Mouse (Mus musculus): ENCODE data around the gene 4933430I17Rik. TPM values are rescaled to one million over a fixed set of nuclear protein-coding genes. Genes with fewer than 3 reads are reported as not detected.
A peak's percentile ranks its signal among the peaks of the same experiment; 100 is the strongest.

The 4933430I17Rik gene
- polyA plus RNA-seq, 1 experiment from 2014 or later, result 1.1 TPM

DNA sequence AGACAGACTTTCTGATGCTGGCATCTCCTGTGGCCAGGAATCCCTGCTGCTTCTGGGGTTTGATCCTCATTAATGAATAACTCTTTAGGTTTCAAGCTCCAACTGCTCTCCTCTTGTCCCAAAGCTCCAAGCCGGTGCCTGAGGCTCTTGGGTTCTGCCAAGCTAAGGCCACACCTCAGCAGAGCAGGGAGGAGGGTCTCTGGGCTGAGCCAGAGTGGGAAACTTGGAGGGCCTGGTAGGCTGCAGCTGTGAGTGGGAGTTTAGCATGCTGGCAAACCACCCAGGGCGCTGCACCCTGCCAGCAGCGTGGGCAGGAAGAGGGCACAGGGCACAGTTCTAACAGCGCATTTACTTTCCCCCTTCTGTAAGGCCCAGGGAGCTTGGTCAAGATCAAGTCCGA lies 16.3 kb upstream of the 4933430I17Rik start:
- Histone ChIP-seq H3K27ac (no peak overlapping the region), H3K9ac (no peak overlapping the region), H3K4me3 (no peak overlapping the region), H3K36me3 (peaks cover 63% of the 10 kb centered on the region), H3K27me3 (replicated peaks) (no peaks in the 10 kb centered on the region), H3K4me2 (replicated peaks) (no peak overlapping the region), H3K4me1 (0 out of 2 replicates have a peak, but pooled peaks cover under 1% of the 10 kb centered on the region), H3K9me3 (no peaks in the 10 kb centered on the region)
- ATAC-seq (ENCODE audit: low FRiP score, low read depth), result no peak
- WGBS, result 86% methylated on average over 5 of the region's 5 CpGs

DNA sequence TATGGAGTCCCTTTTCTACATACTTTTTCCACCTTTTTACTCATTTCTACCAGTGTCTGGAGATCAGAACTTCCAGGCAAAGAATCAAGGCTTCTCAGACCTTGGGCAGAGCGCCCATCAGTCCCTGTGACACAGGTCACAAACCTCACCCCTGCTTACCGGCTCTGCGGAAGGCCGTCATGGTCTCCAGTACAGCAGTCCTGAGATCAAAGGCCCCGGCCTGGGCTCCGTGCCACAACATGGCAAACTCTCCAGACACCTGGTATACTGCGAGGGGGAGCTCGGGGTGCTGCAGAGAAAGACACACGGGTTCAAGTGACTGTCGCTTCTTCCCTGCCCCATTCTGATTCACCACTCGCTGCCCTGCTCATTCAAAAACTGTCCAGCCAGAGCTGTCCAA lies 15.2 kb upstream of the 4933430I17Rik start:
- no peak overlapping the region for H3K27ac ChIP-seq
- peaks cover 65% of the 10 kb centered on the region for H3K36me3 ChIP-seq
- no peaks in the 10 kb centered on the region for H3K27me3 ChIP-seq (replicated peaks)
- WGBS, result 92% methylated on average over 11 of the region's 11 CpGs
- no peak for ATAC-seq (ENCODE audit: low FRiP score, low read depth)
- no peak overlapping the region for H3K4me2 ChIP-seq (replicated peaks)
- no peak overlapping the region for H3K9ac ChIP-seq
- H3K4me3 ChIP-seq, result no peak overlapping the region
- no peaks in the 10 kb centered on the region for H3K9me3 ChIP-seq
- H3K4me1 ChIP-seq, result 0 out of 2 replicates have a peak, but pooled peaks cover 4% of the 10 kb centered on the region

DNA sequence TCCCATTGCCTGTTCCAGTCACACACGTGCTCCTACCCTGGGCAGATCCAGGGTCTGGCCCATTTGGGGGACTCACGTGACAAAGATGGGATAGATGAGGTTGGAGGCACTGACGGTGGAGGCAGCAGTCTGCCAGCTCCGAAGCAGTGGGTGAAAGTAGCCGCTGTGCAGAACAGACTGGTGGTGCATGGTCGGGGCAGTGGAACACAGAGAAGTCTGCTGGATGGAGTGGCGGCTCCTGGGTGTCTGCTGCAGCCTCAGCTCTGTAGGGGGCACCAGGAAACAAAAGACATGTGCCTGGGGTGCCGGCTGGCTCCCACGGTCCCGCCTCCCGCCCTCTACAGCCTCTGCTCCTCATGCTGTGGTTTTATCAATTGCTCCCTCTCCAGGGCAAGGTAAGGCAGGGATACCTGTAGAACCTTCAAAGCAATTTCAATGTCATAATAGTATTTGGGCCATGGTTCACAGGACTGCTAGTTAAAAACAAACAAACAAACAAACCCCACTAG lies 11.1 kb upstream of the 4933430I17Rik start:
- Histone ChIP-seq H3K4me2 (replicated peaks) (no peak overlapping the region), H3K9ac (no peak overlapping the region), H3K36me3 (peaks cover 50% of the 10 kb centered on the region), H3K27ac (no peak overlapping the region), H3K9me3 (no peaks in the 10 kb centered on the region), H3K4me1 (peaks cover 12% of the 10 kb centered on the region), H3K27me3 (replicated peaks) (no peaks in the 10 kb centered on the region), H3K4me3 (no peak overlapping the region)
- 57% methylated on average over 11 of the region's 11 CpGs for WGBS
- no peak for ATAC-seq (ENCODE audit: low FRiP score, low read depth)

DNA sequence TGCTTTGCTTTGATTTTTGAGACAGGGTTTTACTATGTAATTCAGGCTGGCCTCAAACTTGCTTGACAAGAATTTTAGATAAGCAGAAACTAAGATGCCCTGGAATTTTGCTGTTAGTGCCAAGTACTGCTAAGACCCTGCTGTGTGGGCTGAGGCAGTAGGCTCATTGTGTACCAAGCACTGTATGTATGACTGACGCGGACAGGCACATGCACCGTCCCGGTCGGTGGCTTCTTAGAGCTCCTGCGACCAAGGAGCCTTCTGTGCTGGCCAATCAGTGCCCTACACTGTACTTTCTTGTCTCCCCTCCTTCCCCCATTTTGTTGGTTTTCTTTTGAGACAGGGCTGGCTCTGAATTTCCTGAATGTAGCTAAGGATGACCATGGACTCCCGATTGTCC lies 10.2 kb upstream of the 4933430I17Rik start:
- Histone ChIP-seq H3K9me3 (no peaks in the 10 kb centered on the region), H3K4me3 (no peak overlapping the region), H3K4me1 (peaks cover 14% of the 10 kb centered on the region), H3K36me3 (peaks cover 40% of the 10 kb centered on the region), H3K27ac (no peak overlapping the region), H3K4me2 (replicated peaks) (no peak overlapping the region), H3K27me3 (replicated peaks) (no peaks in the 10 kb centered on the region), H3K9ac (no peak overlapping the region)
- 93% methylated on average over 7 of the region's 7 CpGs for WGBS
- no peak for ATAC-seq (ENCODE audit: low FRiP score, low read depth)

DNA sequence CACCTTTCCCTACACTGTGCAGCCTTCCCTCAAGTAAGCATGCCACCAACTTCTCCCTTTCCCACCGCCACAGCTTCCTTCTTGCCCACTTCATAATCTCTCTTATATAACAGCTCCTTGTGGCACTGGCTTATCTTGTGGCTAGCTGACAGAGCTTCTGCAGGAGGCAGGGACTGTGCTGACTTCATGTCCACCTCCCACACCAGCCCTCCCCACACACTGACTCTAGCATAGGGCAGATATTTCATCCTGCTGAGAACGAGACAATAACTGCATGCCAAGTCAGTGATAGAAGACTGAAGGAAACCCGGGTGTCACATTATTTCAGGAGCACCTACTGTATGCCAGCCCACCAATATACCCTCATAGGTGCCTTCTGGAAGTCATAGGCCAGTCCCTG lies 9.7 kb upstream of the 4933430I17Rik start:
- Histone ChIP-seq H3K27ac (no peak overlapping the region), H3K9ac (no peak overlapping the region), H3K9me3 (no peaks in the 10 kb centered on the region), H3K4me1 (peaks cover 14% of the 10 kb centered on the region), H3K36me3 (peaks cover 35% of the 10 kb centered on the region), H3K4me2 (replicated peaks) (no peak overlapping the region), H3K4me3 (no peak overlapping the region), H3K27me3 (replicated peaks) (no peaks in the 10 kb centered on the region)
- WGBS, result 78% methylated on average over 3 of the region's 3 CpGs
- no peak for ATAC-seq (ENCODE audit: low FRiP score, low read depth)

DNA sequence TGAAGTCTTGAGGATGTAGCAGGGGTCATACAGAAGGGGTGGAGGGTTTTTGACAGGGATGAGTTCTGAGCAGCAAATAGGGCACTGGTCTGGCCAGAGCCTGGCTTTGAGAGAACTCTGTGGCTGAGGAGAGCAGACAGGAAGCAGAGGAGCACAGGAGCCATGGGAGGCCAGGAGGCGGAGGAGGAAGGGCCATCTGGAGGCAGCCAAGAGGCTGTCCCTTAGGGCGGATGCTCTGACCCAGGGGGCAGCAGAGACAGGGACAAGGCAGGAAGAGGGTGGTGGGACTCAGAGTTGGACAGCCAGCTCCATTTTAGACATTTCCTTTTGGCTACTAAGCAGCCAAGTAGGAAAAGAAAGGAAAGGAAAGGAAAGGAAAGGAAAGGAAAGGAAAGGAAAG lies 9.1 kb upstream of the 4933430I17Rik start:
- Histone ChIP-seq H3K27ac (no peak overlapping the region), H3K4me1 (peaks cover 14% of the 10 kb centered on the region), H3K36me3 (peaks cover 30% of the 10 kb centered on the region), H3K4me2 (replicated peaks) (no peak overlapping the region), H3K4me3 (no peak overlapping the region), H3K27me3 (replicated peaks) (no peaks in the 10 kb centered on the region), H3K9me3 (no peaks in the 10 kb centered on the region), H3K9ac (no peak overlapping the region)
- ATAC-seq (ENCODE audit: low FRiP score, low read depth), result no peak
- WGBS, result 55% methylated on average over 2 of the region's 2 CpGs

DNA sequence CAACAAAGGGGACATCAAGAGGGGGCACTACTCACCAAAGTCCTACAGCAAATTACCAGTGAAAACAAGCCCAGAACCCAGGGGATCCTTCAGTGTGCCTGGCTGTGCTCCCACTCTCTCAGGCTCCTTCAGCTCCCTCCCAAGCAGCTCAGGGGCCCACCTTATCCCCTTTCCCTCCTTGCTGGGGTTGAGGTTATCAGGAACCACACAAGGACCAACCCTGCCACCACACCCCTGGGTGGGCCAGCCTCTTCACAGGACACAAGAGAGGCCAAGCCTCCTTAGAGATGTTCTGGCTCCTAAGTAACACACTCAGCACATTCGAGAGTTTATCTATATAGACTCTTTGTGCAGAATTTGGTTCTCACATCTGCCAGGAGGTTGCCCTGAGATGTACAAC lies 8.6 kb upstream of the 4933430I17Rik start:
- Histone ChIP-seq H3K27ac (no peak overlapping the region), H3K4me2 (replicated peaks) (no peak overlapping the region), H3K9ac (no peak overlapping the region), H3K9me3 (no peaks in the 10 kb centered on the region), H3K4me1 (peaks cover 14% of the 10 kb centered on the region), H3K4me3 (no peak overlapping the region), H3K27me3 (replicated peaks) (no peaks in the 10 kb centered on the region), H3K36me3 (peaks cover 25% of the 10 kb centered on the region)
- 83% methylated on average over 1 of the region's 1 CpGs for WGBS
- no peak for ATAC-seq (ENCODE audit: low FRiP score, low read depth)

DNA sequence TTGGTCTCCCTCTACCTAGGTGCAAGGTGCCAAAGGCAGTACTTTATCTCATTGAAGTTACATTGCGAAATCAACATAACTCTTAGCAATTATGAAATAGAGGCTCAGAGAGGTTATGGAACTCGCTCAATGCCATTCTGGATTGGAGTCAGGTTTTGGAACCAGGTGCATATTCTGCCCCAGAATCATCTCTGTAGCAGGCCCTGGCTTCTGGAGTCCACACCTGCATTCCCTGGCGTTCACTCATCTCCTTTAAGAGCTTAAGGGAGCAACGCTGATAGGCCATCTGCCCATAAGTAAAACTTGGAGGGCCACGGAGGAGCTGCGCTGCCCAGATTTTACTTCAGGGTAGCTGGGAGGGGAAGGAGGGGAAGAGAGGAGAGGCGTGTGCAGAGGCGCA lies 8.1 kb upstream of the 4933430I17Rik start:
- Histone ChIP-seq H3K4me1 (peaks cover 14% of the 10 kb centered on the region), H3K4me3 (no peak overlapping the region), H3K27me3 (replicated peaks) (no peaks in the 10 kb centered on the region), H3K27ac (no peak overlapping the region), H3K9me3 (no peaks in the 10 kb centered on the region), H3K4me2 (replicated peaks) (no peak overlapping the region), H3K36me3 (peaks cover 20% of the 10 kb centered on the region), H3K9ac (no peak overlapping the region)
- WGBS, result 91% methylated on average over 8 of the region's 8 CpGs
- ATAC-seq (ENCODE audit: low FRiP score, low read depth), result no peak

DNA sequence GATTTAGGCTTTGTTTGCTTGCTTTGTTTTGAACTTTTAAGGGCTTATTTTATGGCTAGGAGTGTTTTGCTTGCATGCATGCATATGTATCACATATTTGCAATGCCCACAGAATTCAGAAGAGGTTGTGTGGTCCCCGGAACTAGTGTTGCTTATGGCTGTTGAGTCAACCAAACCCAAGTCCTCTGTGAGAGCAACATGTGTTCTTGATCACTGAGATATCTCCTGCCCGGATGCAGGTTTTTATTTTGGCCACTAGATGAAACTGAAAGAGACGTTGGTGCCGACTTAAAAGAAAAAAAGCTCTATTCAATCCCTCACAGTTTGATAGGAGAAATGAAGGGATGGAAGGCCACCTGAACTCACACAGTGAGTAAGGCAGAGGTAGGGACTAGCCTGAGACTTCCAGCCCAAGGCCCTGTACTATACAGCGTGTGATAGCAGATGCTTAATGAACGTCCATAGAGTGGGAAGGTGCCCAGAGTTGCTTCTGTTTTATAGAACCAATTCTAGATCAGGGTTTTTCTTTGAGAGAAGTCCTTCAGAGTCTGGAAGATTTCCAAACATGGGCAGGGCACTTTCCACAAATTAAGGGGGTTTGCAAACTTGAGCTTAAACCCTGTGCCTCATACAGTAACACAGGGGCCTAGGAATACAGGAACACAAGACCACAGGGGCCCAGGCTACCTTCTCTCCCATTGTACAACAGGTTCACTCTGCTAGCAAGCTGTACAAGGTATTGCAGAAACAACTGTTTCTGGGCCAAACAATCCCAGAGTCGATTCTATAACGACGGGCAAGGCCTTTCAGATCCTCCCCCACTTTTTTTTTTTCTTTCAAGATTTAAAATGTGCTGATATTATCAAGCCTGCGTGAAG lies 7.4 kb upstream of the 4933430I17Rik start:
- H3K4me2 ChIP-seq (replicated peaks), result no peak overlapping the region
- H3K4me3 ChIP-seq, result no peak overlapping the region
- 90% methylated on average over 10 of the region's 10 CpGs for WGBS
- H3K9me3 ChIP-seq, result no peaks in the 10 kb centered on the region
- peaks cover 14% of the 10 kb centered on the region for H3K4me1 ChIP-seq
- no peak overlapping the region for H3K27ac ChIP-seq
- peaks cover 19% of the 10 kb centered on the region for H3K36me3 ChIP-seq
- H3K27me3 ChIP-seq (replicated peaks), result no peaks in the 10 kb centered on the region
- no peak overlapping the region for H3K9ac ChIP-seq
- ATAC-seq (ENCODE audit: low FRiP score, low read depth), result no peak

DNA sequence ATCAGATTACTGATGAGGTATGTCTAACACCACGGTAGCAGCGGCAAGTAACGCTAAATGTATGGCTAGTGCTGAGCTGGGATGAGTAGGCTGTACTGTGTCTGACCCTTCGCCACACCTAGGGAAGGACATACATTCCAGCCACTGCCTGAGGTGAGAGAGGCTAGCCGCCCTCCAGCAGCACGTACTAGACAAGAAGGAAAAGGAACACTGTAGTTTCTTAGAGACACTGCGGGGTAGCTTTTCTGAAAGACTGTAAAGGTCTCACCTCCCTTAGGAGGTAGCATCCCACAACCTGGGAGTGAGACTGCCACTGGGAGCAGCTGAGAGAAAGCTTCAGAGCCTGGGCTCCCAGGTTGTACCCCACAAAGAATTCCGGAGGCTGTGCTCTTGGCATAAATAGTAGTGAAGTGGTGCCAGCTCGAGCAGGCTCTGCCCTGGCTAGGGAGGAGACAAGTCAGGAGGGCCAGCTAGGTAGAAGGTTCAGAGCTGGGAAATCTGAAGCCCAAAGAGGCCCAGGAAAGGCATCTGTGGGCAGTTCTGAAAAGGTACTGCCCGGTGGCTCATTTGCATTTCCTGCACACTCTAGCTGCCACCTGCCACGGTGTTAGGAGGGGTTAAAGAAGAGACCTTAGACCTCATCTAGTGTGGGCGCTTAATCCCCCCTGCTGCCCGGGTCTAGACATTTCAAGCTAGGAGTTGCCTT lies 6.6 kb upstream of the 4933430I17Rik start:
- Histone ChIP-seq H3K9ac (peak overlapping the region; percentile 78), H3K27ac (no peak overlapping the region), H3K27me3 (replicated peaks) (no peaks in the 10 kb centered on the region), H3K36me3 (peaks cover 12% of the 10 kb centered on the region; the same call in 1 of the 2 replicates), H3K4me3 (peak overlapping the region; percentile 9; the same call in 1 of the 2 replicates), H3K4me2 (replicated peaks) (peak overlapping the region; percentile 82), H3K4me1 (peaks cover 17% of the 10 kb centered on the region), H3K9me3 (no peaks in the 10 kb centered on the region)
- ATAC-seq (ENCODE audit: low FRiP score, low read depth), result no peak
- 58% methylated on average over 13 of the region's 13 CpGs for WGBS

DNA sequence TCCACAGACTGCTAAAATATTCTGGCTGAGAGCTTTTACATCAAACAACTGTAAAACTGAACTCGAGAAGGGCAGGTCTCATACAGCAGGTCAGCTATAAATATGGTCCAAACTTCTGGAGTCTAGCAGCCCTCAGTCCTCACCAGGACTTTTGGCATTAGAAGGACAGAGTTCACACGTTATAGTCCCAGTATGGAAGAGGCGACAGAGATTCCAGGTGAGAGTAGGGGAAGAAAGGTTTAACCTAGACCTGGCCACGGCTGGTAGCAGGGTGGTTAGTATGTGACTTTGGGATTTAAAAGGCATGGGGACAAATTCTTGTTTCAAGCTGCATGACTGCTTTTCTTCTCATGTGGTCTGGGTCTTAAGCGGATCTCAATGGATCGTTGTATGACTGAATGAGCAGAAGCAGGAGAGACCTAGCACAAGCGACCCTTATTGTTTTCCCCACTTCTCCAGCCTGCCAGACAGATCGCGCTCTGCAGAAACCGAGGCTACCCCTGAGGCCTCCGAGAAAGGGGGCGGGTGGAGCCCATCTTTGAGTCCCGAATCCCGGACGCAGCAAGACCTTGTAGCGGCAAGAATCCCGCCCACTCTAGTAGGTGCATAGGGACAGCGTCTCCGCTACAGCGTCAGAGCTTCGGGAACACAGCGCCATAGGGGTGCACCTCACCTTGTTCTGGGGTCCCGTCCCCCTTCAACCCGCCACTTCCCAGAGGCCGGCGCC lies 5.9 kb upstream of the 4933430I17Rik start:
- Histone ChIP-seq H3K4me2 (replicated peaks) (peak overlapping the region; percentile 82), H3K4me3 (peak overlapping the region; percentile 71), H3K4me1 (peaks cover 20% of the 10 kb centered on the region), H3K9me3 (no peaks in the 10 kb centered on the region), H3K27ac (0 out of 2 replicates have a peak overlapping the region, but pooled peaks have one; percentile 59), H3K9ac (peak overlapping the region; percentile 78), H3K36me3 (0 out of 2 replicates have a peak, but pooled peaks cover 7% of the 10 kb centered on the region), H3K27me3 (replicated peaks) (no peaks in the 10 kb centered on the region)
- ATAC-seq (ENCODE audit: low FRiP score, low read depth), result peak; percentile 73
- WGBS, result 2% methylated on average over 26 of the region's 26 CpGs

DNA sequence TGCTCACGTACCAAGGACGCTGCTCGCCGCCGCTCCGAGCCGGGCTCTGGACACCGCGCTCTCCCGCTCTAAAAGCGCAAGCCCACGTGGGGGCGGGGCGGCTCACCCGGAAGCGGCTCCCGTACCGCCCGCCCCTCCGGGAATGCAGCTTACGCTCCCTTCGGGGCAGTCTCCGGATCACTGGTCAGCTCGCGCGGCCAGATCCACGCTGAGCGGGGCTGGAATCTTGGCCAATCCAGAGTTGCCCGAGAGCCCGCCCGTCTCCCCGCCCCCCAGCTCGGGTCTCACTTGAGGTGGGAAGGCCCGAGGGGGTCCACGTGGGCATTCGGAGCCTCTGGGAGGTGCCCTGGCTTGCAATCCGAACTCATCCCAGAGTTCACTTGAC lies 5.3 kb upstream of the 4933430I17Rik start, which contains the start of gene Alad:
Alad (minus strand) TSS at position 70 of the 385 bp plus-strand sequence.
- under 1% methylated on average over 37 of the region's 37 CpGs for WGBS
- ATAC-seq (ENCODE audit: low FRiP score, low read depth), result peak; percentile 83
- peak within 1 kb of the TSS; percentile 82 for H3K4me2 ChIP-seq (replicated peaks)
- H3K4me1 ChIP-seq, result peaks cover 23% of the 10 kb centered on the region
- H3K27me3 ChIP-seq (replicated peaks), result no peaks in the 10 kb centered on the region
- no peaks in the 10 kb centered on the region for H3K9me3 ChIP-seq
- H3K4me3 ChIP-seq, result peak within 1 kb of the TSS; percentile 71
- 0 out of 2 replicates have a peak, but pooled peaks cover 7% of the 10 kb centered on the region for H3K36me3 ChIP-seq
- H3K9ac ChIP-seq, result peak within 1 kb of the TSS; percentile 78
- H3K27ac ChIP-seq, result peak within 1 kb of the TSS; percentile 59
